Mouse (Mus musculus) kidney, adult 2 months (tissue): ENCODE measurements around the gene Mvb12b.
A peak's percentile ranks its signal among the peaks of the same experiment; 100 is the strongest.

Source experiments
- CTCF ChIP-seq: fragments of 200-500 bp; conservative IDR thresholded peaks from 2 replicates; pipeline ENCODE4 v1.5.1; 2011; ENCODE audit warnings: low read depth, mild to moderate bottlenecking, control low read depth, low read length, moderate library complexity, mixed read lengths; ENCODE audit not compliant: insufficient read depth, insufficient read length
- POLR2A ChIP-seq: fragments of 200-500 bp; IDR thresholded peaks from one replicate; pipeline ENCODE4 v1.6.1; 2011; ENCODE audit warnings: low read depth, low read length, control low read depth

- 0 out of 2 replicates have a peak, but pooled peaks have one; percentile 11 for TF ChIP-seq CTCF
- TF ChIP-seq POLR2A, result no peak
These were observed 188.8 kb downstream of the Mvb12b start for GRCm38 (mm10) chr2:33698898-33699297.
